Mouse (Mus musculus): ENCODE results near the gene Gnb1l.

DNA sequence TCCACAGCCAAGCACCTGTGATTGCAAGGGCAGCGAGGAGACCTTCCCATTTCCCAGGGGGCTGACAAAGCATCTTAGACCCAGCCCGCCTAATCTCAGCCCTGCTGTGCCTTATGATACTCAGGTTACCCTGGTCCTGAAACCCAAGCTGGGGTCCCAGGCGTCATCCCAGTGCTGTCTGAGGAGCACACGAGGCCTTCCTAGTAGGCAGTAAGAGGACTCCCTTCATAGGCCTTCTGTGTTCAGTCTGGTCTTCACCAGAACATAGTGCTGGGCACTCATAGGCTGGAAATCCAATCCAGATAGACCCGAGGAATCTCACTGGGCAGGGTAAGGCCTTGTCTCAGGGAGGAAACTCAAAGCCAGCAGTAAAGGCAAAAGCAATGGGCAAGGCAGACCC lies 14.7 kb upstream of the Gnb1l start:
- TF ChIP-seq CTCF (IDR thresholded peaks at IDR 0.05; ENCODE audit: control insufficient read depth, insufficient read depth, insufficient read length), result no peak
- no peak for TF ChIP-seq USF1 (IDR thresholded peaks at IDR 0.05; ENCODE audit: low read depth)
- no peak for TF ChIP-seq MYOD1 (IDR thresholded peaks at IDR 0.05; ENCODE audit: control insufficient read depth, insufficient read length, low read depth)
- no peak for TF ChIP-seq MAX (IDR thresholded peaks at IDR 0.05)
- no peak for TF ChIP-seq CEBPB (IDR thresholded peaks at IDR 0.05; ENCODE audit: low read depth)
